Mouse (Mus musculus) brain, embryonic 14.5 days (tissue): ENCODE measurements around the gene Stpg2.

ENCODE experiments used
- CTCF ChIP-seq: fragments of 200-500 bp; IDR thresholded peaks from 2 replicates; pipeline ENCODE4 v1.5.1; 2012; ENCODE audit warnings: inconsistent platforms, mild to moderate bottlenecking, moderate library complexity, borderline replicate concordance; ENCODE audit not compliant: insufficient read depth, insufficient read length; ENCODE audit errors: extremely low read depth
- POLR2A ChIP-seq: fragments of 200-500 bp; IDR thresholded peaks from 2 replicates; pipeline ENCODE4 v1.6.1; 2012; ENCODE audit warnings: mild to moderate bottlenecking, inconsistent platforms, borderline replicate concordance; ENCODE audit not compliant: poor library complexity, insufficient read depth, insufficient read length, severe bottlenecking; ENCODE audit errors: extremely low read depth

DNA sequence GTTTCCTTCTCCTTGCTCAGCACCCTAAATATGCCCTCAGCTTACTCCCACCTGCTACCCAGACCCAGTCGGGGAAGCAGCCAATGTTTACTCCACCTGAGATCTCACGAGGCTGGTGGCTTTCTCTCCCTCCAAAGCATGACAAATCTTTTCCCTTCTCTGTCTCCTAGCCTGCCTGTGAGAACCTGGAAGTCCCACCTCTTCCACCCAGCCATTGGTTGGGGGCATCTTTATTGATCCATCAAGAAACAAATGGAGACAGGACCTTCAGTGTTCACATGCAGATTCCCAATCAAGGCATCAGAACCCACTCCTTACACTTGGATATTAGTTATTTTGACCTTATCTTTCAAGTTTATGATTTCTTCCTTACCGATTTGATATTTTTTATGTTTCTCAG lies 7.1 kb upstream of the Stpg2 start:
- TF ChIP-seq POLR2A (no peak), CTCF (no peak)
